Mouse (Mus musculus) liver, embryonic 14.5 days (tissue): ENCODE measurements at regions not wholly inside any gene's neighbourhood (a gene's known extent, or its start where the extent isn't known, plus 50 kb on each side); places are given as distances from the start of the nearest gene placed in this dataset.

Experiments used
- ATAC-seq: fragments of 200-750 bp; cut with Nextera tagmentation; 2 replicates; pipeline ENCODE4 v1.8.0; 2017; ENCODE audit warnings: moderate number of reproducible peaks, mild to moderate bottlenecking, moderate library complexity; ENCODE audit not compliant: insufficient read depth
- DNase-seq, 3 experiments: peaks; one replicate each; pipeline ENCODE4 v3.0.0-alpha.2; 2012 to 2013; ENCODE audit warnings: low read depth in 3 of 3, low spot score in 3 of 3
- H3K27ac ChIP-seq: fragments of 300-500 bp; sonication (generic); 2 replicates; pipeline ENCODE4 v1.5.1; 2014; ENCODE audit warnings: moderate library complexity, mild to moderate bottlenecking, control low read depth, inconsistent platforms
- H3K27me3 ChIP-seq: fragments of 300-500 bp; sonication (generic); 2 replicates; pipeline ENCODE4 v1.6.1; 2014; ENCODE audit warnings: mild to moderate bottlenecking, low read length, moderate library complexity; ENCODE audit not compliant: control insufficient read depth, insufficient read depth
- H3K36me3 ChIP-seq: fragments of 300-500 bp; sonication (generic); replicated peaks from 2 replicates; pipeline ENCODE4 v1.6.1; 2014; ENCODE audit warnings: low read depth; ENCODE audit not compliant: control insufficient read depth, insufficient read depth
- H3K4me1 ChIP-seq, 2 experiments: fragments of 200-500 bp in 1 of 2; fragments of 300-500 bp in 1 of 2; sonication (generic) in 1 of 2; replicated peaks; 2 replicates each; pipeline ENCODE4 v1.6.1; 2012 to 2014; ENCODE audit warnings: antibody characterized with exemption in 1 of 2, inconsistent platforms in 1 of 2, low read length in 1 of 2; ENCODE audit not compliant: control insufficient read depth in 2 of 2, insufficient read depth in 2 of 2
- H3K4me2 ChIP-seq: fragments of 300-500 bp; sonication (generic); 2 replicates; pipeline ENCODE4 v1.6.1; 2014; ENCODE audit warnings: low read depth, mild to moderate bottlenecking, control low read depth, moderate library complexity
- H3K4me3 ChIP-seq, 2 experiments: fragments of 200-500 bp in 1 of 2; fragments of 300-500 bp in 1 of 2; sonication (generic) in 1 of 2; 2 replicates each; pipeline ENCODE4 v1.5.1; 2012 to 2014; ENCODE audit warnings: low read depth in 2 of 2, low read length in 2 of 2, mild to moderate bottlenecking in 2 of 2, control low read depth in 1 of 2, inconsistent platforms in 1 of 2, moderate library complexity in 1 of 2; ENCODE audit not compliant: insufficient read depth in 1 of 2
- H3K9ac ChIP-seq: fragments of 300-500 bp; sonication (generic); replicated peaks from 2 replicates; pipeline ENCODE4 v1.6.1; 2014; ENCODE audit warnings: mild to moderate bottlenecking, control low read depth, moderate library complexity
- H3K9me3 ChIP-seq: fragments of 300-500 bp; sonication (generic); 2 replicates; pipeline ENCODE4 v1.6.1; 2016; ENCODE audit warnings: low read length, mixed read lengths; ENCODE audit not compliant: control insufficient read depth
- CTCF ChIP-seq: IDR thresholded peaks from 2 replicates; pipeline ENCODE4 v1.5.1; 2016; ENCODE audit warnings: antibody characterized with exemption, low read depth, control low read depth
- EP300 ChIP-seq: IDR thresholded peaks from 2 replicates; pipeline ENCODE4 v1.6.1; 2016; ENCODE audit warnings: antibody characterized with exemption, low read depth
- WGBS: fragments of 180-500 bp; shearing (Covaris S2); extraction: QIAGEN DNeasy Blood & Tissue Kit; methylation state at CpG from one replicate; pipeline ENCODE4 v1.1.7; 2014; ENCODE audit not compliant: insufficient replicate concordance; 5-methylcytosine and 5-hydroxymethylcytosine counted together

DNA sequence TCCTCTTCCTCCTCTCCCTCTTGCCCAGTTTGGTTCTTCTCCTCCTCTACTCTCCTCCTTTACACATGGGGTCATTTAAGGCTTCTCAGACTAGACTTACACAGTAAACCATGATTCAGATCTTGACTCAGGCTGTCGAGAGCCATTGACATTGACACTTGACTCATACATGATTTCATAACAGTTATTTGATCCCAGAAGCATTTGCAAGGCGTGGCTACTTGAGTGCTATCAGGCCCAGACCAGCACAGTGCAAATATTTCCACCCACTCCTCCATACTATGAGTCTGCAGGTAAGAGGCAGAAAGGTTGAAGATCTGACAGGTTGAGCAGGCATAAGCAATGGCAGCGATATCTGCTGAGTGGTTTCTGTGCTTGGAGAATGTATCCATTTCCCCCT lies 99.2 kb downstream of the Rab11fip2 start:
- TF ChIP-seq EP300 = no peak
- peak; percentile 57; the same call in 1 of the 2 replicates for ATAC-seq
- Histone ChIP-seq H3K4me3 (no peak overlapping the region), H3K9me3 (no peaks in the 10 kb centered on the region), H3K27ac (no peak overlapping the region), H3K27me3 (no peaks in the 10 kb centered on the region), H3K36me3 (no peaks in the 10 kb centered on the region), H3K4me1 (peaks cover 0 to 3% of the 10 kb centered on the region in 2 experiments; a peak in 2 of 4 replicates), H3K9ac (no peak overlapping the region), H3K4me2 (no peak overlapping the region)
- WGBS = 46% methylated on average over 3 of the region's 3 CpGs
- DNase-seq = no peak

- DNase-seq = no peak
- H3K4me1 ChIP-seq = peaks cover 0 to 3% of the 10 kb centered on the region in 2 experiments; a peak in 2 of 4 replicates
- H3K4me3 ChIP-seq = no peak overlapping the region
- no peaks in the 10 kb centered on the region for H3K9me3 ChIP-seq
- no peak overlapping the region for H3K4me2 ChIP-seq
- no peaks in the 10 kb centered on the region for H3K27me3 ChIP-seq
- no peaks in the 10 kb centered on the region for H3K36me3 ChIP-seq
- WGBS = 56% methylated on average over 1 of the region's 1 CpGs
- no peak overlapping the region for H3K9ac ChIP-seq
- TF ChIP-seq CTCF = no peak
- TF ChIP-seq EP300 = no peak
- H3K27ac ChIP-seq = no peak overlapping the region
- ATAC-seq = no peak
Measured at GRCm38 (mm10) chr19:59846807-59847206, 96.6 kb downstream of the Rab11fip2 start.

- Histone ChIP-seq H3K4me3 (no peak overlapping the region), H3K4me1 (no peaks in the 10 kb centered on the region), H3K27ac (no peak overlapping the region), H3K9ac (no peak overlapping the region), H3K27me3 (no peaks in the 10 kb centered on the region), H3K9me3 (no peaks in the 10 kb centered on the region), H3K4me2 (no peak overlapping the region), H3K36me3 (no peaks in the 10 kb centered on the region)
- 43% methylated on average over 5 of the region's 5 CpGs for WGBS
- no peak for ATAC-seq
- DNase-seq = no peak
- TF ChIP-seq EP300 (no peak), CTCF (no peak)
Measured at GRCm38 (mm10) chr19:59850696-59851095, 92.8 kb downstream of the Rab11fip2 start.

DNA sequence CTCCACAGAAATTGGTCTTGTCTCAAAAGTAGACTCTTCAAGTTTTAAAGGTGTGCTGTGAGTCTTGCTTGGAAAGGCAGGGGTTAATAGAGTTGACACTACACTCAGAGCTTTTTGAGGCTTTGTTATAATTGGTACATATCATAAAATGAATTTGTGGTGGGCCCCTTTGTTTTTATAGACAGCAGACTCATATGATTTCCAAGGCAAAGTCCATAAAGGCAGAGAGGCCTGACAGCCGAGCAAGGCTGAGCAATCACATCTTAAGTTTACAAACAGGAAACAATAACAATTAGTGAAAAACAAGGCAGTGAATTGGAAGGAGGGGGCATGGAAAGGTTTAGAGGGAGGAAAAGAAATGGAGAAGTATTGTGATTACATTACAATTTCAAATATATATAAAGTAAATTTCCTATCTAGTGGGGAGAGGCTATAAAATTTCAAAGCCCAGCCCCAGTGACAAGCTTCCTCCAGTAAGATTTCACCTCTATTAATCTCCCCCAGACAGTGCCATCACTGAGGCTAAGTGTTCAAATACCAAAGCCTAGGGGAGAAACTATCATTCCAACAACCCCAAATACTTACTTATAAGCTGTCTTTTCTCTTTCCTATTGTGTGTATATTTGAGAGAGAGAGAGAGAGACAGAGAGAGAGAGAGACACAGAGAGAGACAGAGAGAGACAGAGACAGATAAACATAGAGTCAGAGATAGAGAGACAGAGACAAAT lies 91.3 kb downstream of the Rab11fip2 start:
- TF ChIP-seq EP300 (no peak), CTCF (no peak)
- Histone ChIP-seq H3K4me1 (no peaks in the 10 kb centered on the region), H3K4me2 (no peak overlapping the region), H3K27ac (no peak overlapping the region), H3K36me3 (no peaks in the 10 kb centered on the region), H3K4me3 (no peak overlapping the region), H3K27me3 (no peaks in the 10 kb centered on the region), H3K9ac (no peak overlapping the region), H3K9me3 (no peaks in the 10 kb centered on the region)
- no peak for ATAC-seq
- DNase-seq = no peak
- 44% methylated on average over 1 of the region's 1 CpGs for WGBS
